Mouse (Mus musculus) CH12.LX (cell line): ENCODE results near the gene Mpc2. TPM values are rescaled to one million over a fixed set of nuclear protein-coding genes. Genes with fewer than 3 reads are reported as not detected.

Source experiments
- DNase-seq: peaks from one replicate; pipeline ENCODE4 v3.0.0-alpha.2; 2013; ENCODE audit errors: extremely low read depth
- H3K27ac ChIP-seq: 2 replicates; pipeline ENCODE4 v1.5.1; 2012; ENCODE audit warnings: low read depth, mild to moderate bottlenecking, control low read depth, moderate library complexity; ENCODE audit not compliant: insufficient read depth
- H3K27me3 ChIP-seq: replicated peaks from 2 replicates; pipeline ENCODE3; 2012; ENCODE audit warnings: inconsistent platforms
- H3K36me3 ChIP-seq, 2 experiments: replicated peaks in 1 of 2; 2 replicates each; pipeline versions ENCODE3 to v1.6.1; 2012; ENCODE audit warnings: inconsistent platforms in 1 of 2, low read length in 1 of 2, mild to moderate bottlenecking in 1 of 2, mixed read lengths in 1 of 2, moderate library complexity in 1 of 2; ENCODE audit not compliant: control insufficient read depth in 1 of 2, insufficient read depth in 1 of 2
- H3K4me1 ChIP-seq, 2 experiments: 2 replicates each; pipeline ENCODE4 v1.6.1; 2012; ENCODE audit warnings: inconsistent platforms in 1 of 2, moderate library complexity in 1 of 2; ENCODE audit not compliant: insufficient read depth in 2 of 2, control insufficient read depth in 1 of 2
- H3K4me2 ChIP-seq: 2 replicates; pipeline ENCODE4 v1.6.1; 2012; ENCODE audit warnings: low read depth, mild to moderate bottlenecking, control low read depth; ENCODE audit not compliant: poor library complexity, insufficient read depth, severe bottlenecking
- H3K4me3 ChIP-seq, 3 experiments: fragments of 150-350 bp in 1 of 3; sonication (generic) in 1 of 3; replicated peaks in 1 of 3; 2 replicates each; pipeline versions ENCODE3 to v1.5.1; 2011 to 2012; ENCODE audit warnings: low read depth in 2 of 3, low read length in 2 of 3, mild to moderate bottlenecking in 2 of 3, moderate library complexity in 2 of 3, control low read depth in 1 of 3, improper control_type of control experiment in 1 of 3, inconsistent platforms in 1 of 3, mixed read lengths in 1 of 3; ENCODE audit not compliant: poor library complexity in 1 of 3
- H3K79me2 ChIP-seq: replicated peaks from 2 replicates; pipeline ENCODE4 v1.6.1; 2012; ENCODE audit warnings: mild to moderate bottlenecking, moderate library complexity; ENCODE audit not compliant: control insufficient read depth, poor library complexity, insufficient read depth, severe bottlenecking; ENCODE audit errors: extremely low read depth
- H3K9ac ChIP-seq: 2 replicates; pipeline ENCODE4 v1.6.1; 2012; ENCODE audit warnings: low read depth, mild to moderate bottlenecking, control low read depth, moderate library complexity; ENCODE audit not compliant: insufficient read depth
- H3K9me3 ChIP-seq: replicated peaks from 2 replicates; pipeline ENCODE3; 2012; ENCODE audit warnings: low read length, inconsistent platforms, mixed read lengths
- BHLHE40 ChIP-seq: IDR thresholded peaks from 2 replicates; pipeline ENCODE4 v1.6.1; 2011; ENCODE audit warnings: mild to moderate bottlenecking, low read depth, low read length, improper control_type of control experiment
- CHD2 ChIP-seq: IDR thresholded peaks from 2 replicates; pipeline ENCODE4 v1.6.1; 2011; ENCODE audit warnings: low read length, improper control_type of control experiment
- EP300 ChIP-seq: IDR thresholded peaks from 2 replicates; pipeline ENCODE4 v1.6.1; 2011; ENCODE audit warnings: low read length, improper control_type of control experiment
- ETS1 ChIP-seq: conservative IDR thresholded peaks from 2 replicates; pipeline ENCODE4 v1.6.1; 2012; ENCODE audit warnings: low read depth, mild to moderate bottlenecking, inconsistent platforms, low read length, improper control_type of control experiment, moderate library complexity
- GABPA ChIP-seq: IDR thresholded peaks from 2 replicates; pipeline ENCODE4 v1.6.1; 2012; ENCODE audit warnings: low read depth, low read length, improper control_type of control experiment, inconsistent platforms; ENCODE audit not compliant: insufficient replicate concordance
- HCFC1 ChIP-seq: IDR thresholded peaks from 2 replicates; pipeline ENCODE4 v1.6.1; 2012; ENCODE audit warnings: low read depth, mild to moderate bottlenecking, inconsistent platforms, low read length, improper control_type of control experiment
- JUN ChIP-seq: IDR thresholded peaks from 2 replicates; pipeline ENCODE4 v1.6.1; 2011; ENCODE audit warnings: low read depth, mild to moderate bottlenecking, low read length, improper control_type of control experiment, moderate library complexity; ENCODE audit not compliant: insufficient read depth
- JUND ChIP-seq: conservative IDR thresholded peaks from 2 replicates; pipeline ENCODE4 v1.6.1; 2011; ENCODE audit warnings: low read depth, low read length, improper control_type of control experiment
- KAT2A ChIP-seq: IDR thresholded peaks from 2 replicates; pipeline ENCODE4 v1.6.1; 2012; ENCODE audit warnings: low read length, improper control_type of control experiment, inconsistent platforms; ENCODE audit not compliant: insufficient replicate concordance
- MAFK ChIP-seq: IDR thresholded peaks from 2 replicates; pipeline ENCODE4 v1.6.1; 2011; ENCODE audit warnings: low read length, improper control_type of control experiment; ENCODE audit not compliant: insufficient replicate concordance
- MAZ ChIP-seq: IDR thresholded peaks from 2 replicates; pipeline ENCODE4 v1.6.1; 2012; ENCODE audit warnings: low read depth, mild to moderate bottlenecking, inconsistent platforms, low read length, improper control_type of control experiment, moderate library complexity
- NRF1 ChIP-seq: IDR thresholded peaks from 2 replicates; pipeline ENCODE4 v1.6.1; 2014; ENCODE audit warnings: low read depth, mild to moderate bottlenecking, inconsistent platforms, low read length, improper control_type of control experiment, moderate library complexity
- POLR2AphosphoS2 ChIP-seq: IDR thresholded peaks from 2 replicates; pipeline ENCODE4 v1.6.1; 2011; ENCODE audit warnings: low read depth, low read length, improper control_type of control experiment
- RAD21 ChIP-seq: IDR thresholded peaks from 2 replicates; pipeline ENCODE4 v1.6.1; 2011; ENCODE audit warnings: low read depth, mild to moderate bottlenecking, low read length, improper control_type of control experiment, moderate library complexity
- RCOR1 ChIP-seq: conservative IDR thresholded peaks from 2 replicates; pipeline ENCODE4 v1.6.1; 2012; ENCODE audit warnings: low read depth, mild to moderate bottlenecking, inconsistent platforms, low read length, improper control_type of control experiment
- SIN3A ChIP-seq: IDR thresholded peaks from 2 replicates; pipeline ENCODE4 v1.6.1; 2012; ENCODE audit warnings: low read length, improper control_type of control experiment, inconsistent platforms
- UBTF ChIP-seq: IDR thresholded peaks from 2 replicates; pipeline ENCODE4 v1.6.1; 2012; ENCODE audit warnings: low read depth, mild to moderate bottlenecking, inconsistent platforms, low read length, improper control_type of control experiment, moderate library complexity
- USF1 ChIP-seq: IDR thresholded peaks from 2 replicates; pipeline ENCODE4 v1.6.1; 2014; ENCODE audit warnings: low read depth, mild to moderate bottlenecking, inconsistent platforms, low read length, improper control_type of control experiment
- USF2 ChIP-seq: conservative IDR thresholded peaks from 2 replicates; pipeline ENCODE4 v1.6.1; 2011; ENCODE audit warnings: low read depth, low read length, improper control_type of control experiment
- ZC3H11A ChIP-seq: IDR thresholded peaks from 2 replicates; pipeline ENCODE4 v1.6.1; 2012; ENCODE audit warnings: low read depth, mild to moderate bottlenecking, inconsistent platforms, low read length, improper control_type of control experiment
- ZKSCAN1 ChIP-seq: IDR thresholded peaks from 2 replicates; pipeline ENCODE4 v1.6.1; 2012; ENCODE audit warnings: low read depth, inconsistent platforms, low read length, improper control_type of control experiment, borderline replicate concordance
- ZNF384 ChIP-seq: IDR thresholded peaks from 2 replicates; pipeline ENCODE4 v1.6.1; 2012; ENCODE audit warnings: low read depth, low read length, improper control_type of control experiment, inconsistent platforms
- dilution Hi-C: fragments of 300-500 bp; cut with MboI; formaldehyde crosslinking; loops from 2 replicates; pipeline ENCODE4 v1.14.3; 2020; ENCODE audit warnings: low sequenced_read_pairs; ENCODE audit not compliant: extremely low pct_unique_long_range_greater_than_20kb, extremely low pct_ligation_motif_present
- in situ Hi-C: fragments of 300-500 bp; cut with MboI; formaldehyde crosslinking; loops from 3 replicates; pipeline ENCODE4 v1.14.3; 2019; ENCODE audit warnings: low sequenced_read_pairs, low pct_ligation_motif_present, low pct_unique_long_range_greater_than_20kb, mixed read lengths
- polyA plus RNA-seq: library from polyadenylated mRNA; unstranded; fragments of >175 nt; gene quantifications from 2 replicates; pipeline ENCODE4 v1.2.1, GENCODE M21; 2012; ENCODE audit warnings: low read depth; ENCODE audit not compliant: insufficient read length
- total RNA-seq, 2 experiments: library from RNA; depleted of rRNA; stranded (reverse); fragments of 300-350 nt in 1 of 2; fragments of >200 nt in 1 of 2; gene quantifications; 2 replicates each; pipeline ENCODE4 v1.2.3; 2012 to 2014

Gene Mpc2
- total and polyA plus RNA-seq, 3 experiments = 32.5 to 55.8 (median 44.0) TPM

- in situ Hi-C loops = no loop called here
- H3K4me2 ChIP-seq = no peak overlapping the region
- no peaks in the 10 kb centered on the region for H3K9me3 ChIP-seq
- H3K27ac ChIP-seq = no peak overlapping the region
- H3K4me3 ChIP-seq = no peak overlapping the region
- no peak for TF ChIP-seq USF1
- no peak for TF ChIP-seq MAZ
- TF ChIP-seq ZNF384 = no peak
- no peak for TF ChIP-seq JUND
- TF ChIP-seq ETS1 = no peak
- no peak for TF ChIP-seq MAFK
- TF ChIP-seq SIN3A = no peak
- no peak for TF ChIP-seq CHD2
- TF ChIP-seq KAT2A = no peak
- TF ChIP-seq RAD21 = no peak
- TF ChIP-seq EP300 = no peak
- no peak for TF ChIP-seq POLR2AphosphoS2
- H3K36me3 ChIP-seq = no peaks in the 10 kb centered on the region
- no peak for DNase-seq
- H3K9ac ChIP-seq = no peak overlapping the region
- H3K27me3 ChIP-seq = no peaks in the 10 kb centered on the region
- no peaks in the 10 kb centered on the region for H3K79me2 ChIP-seq
- dilution Hi-C loops = no loop called here
- no peaks in the 10 kb centered on the region for H3K4me1 ChIP-seq
Observed at GRCm38 (mm10) chr1:165438289-165439021, 22.0 kb upstream of the Mpc2 start.

- Histone ChIP-seq H3K9me3 (no peaks in the 10 kb centered on the region), H3K4me1 (no peaks in the 10 kb centered on the region), H3K27me3 (no peaks in the 10 kb centered on the region), H3K79me2 (no peaks in the 10 kb centered on the region), H3K4me2 (no peak overlapping the region), H3K36me3 (no peaks in the 10 kb centered on the region), H3K4me3 (no peak overlapping the region), H3K27ac (no peak overlapping the region), H3K9ac (no peak overlapping the region)
- DNase-seq = no peak
- dilution Hi-C loops (no loop called here), in situ Hi-C loops (no loop called here)
- TF ChIP-seq USF2 (no peak), ZKSCAN1 (no peak), SIN3A (no peak), EP300 (no peak), RAD21 (no peak), MAFK (no peak), NRF1 (no peak), JUND (no peak), ZC3H11A (no peak), USF1 (no peak), GABPA (no peak), UBTF (no peak), BHLHE40 (no peak), HCFC1 (no peak), CHD2 (no peak), JUN (no peak), RCOR1 (no peak)
Observed at GRCm38 (mm10) chr1:165440788-165441187, 19.6 kb upstream of the Mpc2 start.
